Mouse (Mus musculus) heart, adult 2 months (tissue): Measurements from ENCODE around the gene Trappc11.

Experiments
- CTCF ChIP-seq: fragments of 200-600 bp; IDR thresholded peaks from 2 replicates; pipeline ENCODE4 v1.8.1; 2022; ENCODE audit warnings: antibody characterized with exemption, mild to moderate bottlenecking, moderate library complexity
- POLR2A ChIP-seq: fragments of 200-500 bp; IDR thresholded peaks from 2 replicates; pipeline ENCODE4 v1.6.1; 2011; ENCODE audit warnings: mild to moderate bottlenecking, low read depth, low read length, control low read depth; ENCODE audit not compliant: insufficient read depth

DNA sequence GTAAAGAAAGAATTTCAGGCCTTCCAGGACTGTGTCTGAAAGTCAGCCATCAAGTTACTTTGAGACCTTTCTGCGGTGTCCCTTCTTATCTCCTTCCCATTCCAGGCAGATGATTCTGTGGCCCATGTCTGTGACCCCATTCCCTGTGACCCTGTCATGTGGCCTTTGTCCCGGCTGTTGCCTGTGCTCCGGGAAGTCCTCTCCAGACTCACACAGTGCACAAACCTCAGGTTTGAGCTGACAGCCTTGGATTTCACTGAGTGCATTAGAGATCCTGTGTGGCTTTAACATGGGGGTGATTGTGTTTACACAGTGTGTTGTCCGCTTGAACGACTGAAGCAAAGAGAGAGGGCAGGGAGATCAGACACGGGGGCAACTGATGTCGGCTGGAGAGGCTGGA is 25.0 kb upstream of the Trappc11 start:
- TF ChIP-seq CTCF (no peak), POLR2A (no peak)
